Mouse (Mus musculus) retina, postnatal 1 day (tissue): Measurements from ENCODE around the gene Runx2.

Experiments
- DNase-seq: peaks from one replicate; pipeline ENCODE4 v3.0.0-alpha.2; 2012

Gene Runx2

DNA sequence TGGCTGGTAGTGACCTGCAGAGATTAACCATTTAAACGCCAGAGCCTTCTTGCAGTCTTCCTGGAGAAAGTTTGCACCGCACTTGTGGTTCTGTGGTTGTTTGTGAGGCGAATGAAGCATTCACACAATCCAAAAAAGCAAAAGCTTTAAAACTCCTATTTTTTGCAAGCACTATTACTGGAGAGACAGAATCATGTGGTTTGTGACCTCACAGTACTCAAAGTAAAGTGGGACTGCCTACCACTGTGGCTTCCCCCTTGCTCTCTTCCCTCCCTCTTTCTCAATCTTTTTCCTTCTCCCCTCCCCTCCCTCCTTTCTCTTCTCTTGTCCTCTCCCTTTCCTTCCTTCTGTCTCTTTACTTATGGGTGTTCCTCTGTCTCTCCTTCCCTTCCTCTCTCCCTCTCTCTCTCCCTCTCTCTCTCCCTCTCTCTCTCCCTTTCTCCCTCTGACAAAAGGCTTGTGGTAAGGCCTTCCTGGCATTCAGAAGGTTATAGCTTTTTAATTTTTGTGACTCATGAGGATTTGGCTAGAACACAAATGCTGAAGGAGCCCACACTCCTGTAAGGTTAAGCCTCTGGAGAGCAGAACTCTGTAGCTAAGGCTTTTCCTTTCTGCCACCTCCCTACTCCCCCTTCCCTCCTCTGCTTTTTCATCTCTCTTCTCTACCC is at the start of gene Runx2:
Runx2 (minus strand) TSS at position 290 of the 668 bp plus-strand sequence.
- no peak for DNase-seq

DNA sequence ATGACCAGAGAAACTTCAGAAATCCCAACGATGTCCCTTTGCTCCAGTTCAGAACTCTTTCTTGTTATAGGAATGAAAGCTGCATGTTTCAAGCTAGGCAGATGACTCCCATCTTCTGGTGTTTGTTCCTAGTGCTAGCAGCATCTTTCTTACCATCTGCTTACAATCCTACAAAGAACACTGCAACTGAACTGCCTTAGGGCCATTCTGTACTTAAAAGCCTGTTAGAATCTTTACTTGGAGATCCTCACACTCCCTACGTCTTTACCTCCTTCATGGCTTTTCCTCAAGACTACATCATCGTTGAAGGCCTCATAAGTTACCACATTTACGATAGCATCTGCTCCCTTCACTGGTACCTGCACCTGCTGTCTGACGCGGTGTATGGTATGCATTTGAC is 48.6 kb upstream of the Runx2 start:
- no peak for DNase-seq

DNA sequence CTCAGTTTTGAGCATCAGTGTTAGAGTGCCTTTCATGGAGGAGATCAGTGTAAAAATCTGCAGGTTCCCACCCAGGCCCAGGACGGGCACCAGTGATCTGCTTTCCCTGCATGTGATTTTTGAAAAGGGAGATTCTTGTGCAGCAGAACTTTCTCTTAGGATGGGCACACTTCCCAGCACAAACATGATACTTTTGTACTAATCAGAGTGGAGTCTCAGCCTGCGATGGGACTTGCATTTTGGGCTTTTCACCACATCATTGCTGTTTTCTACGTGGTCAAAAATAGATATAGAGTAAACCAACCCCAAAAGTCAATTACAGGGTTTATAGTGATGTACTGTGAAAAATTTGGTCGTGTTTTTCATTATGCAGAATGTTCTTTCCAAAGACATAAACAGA is 27.6 kb upstream of the Runx2 start:
- no peak for DNase-seq

DNA sequence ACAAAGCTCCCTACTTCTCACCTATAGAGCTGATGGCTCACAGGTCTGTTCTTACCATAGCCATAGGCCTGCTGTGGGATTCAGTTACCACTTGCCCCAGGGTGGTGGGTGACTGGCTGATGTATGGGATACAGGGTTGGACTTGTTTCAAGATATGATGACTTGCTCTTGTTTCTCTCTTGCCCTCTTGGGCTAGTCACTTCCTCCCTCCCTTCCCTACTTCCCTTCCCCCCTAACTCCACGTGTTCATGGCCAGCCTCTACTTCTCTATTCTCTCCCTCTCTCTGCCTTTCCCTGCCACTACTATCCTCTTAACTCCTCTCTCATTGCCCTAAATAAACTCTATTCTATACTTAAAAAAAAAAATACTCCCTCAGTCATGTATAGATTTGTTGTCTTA is 16.6 kb upstream of the Runx2 start:
- DNase-seq: no peak

DNA sequence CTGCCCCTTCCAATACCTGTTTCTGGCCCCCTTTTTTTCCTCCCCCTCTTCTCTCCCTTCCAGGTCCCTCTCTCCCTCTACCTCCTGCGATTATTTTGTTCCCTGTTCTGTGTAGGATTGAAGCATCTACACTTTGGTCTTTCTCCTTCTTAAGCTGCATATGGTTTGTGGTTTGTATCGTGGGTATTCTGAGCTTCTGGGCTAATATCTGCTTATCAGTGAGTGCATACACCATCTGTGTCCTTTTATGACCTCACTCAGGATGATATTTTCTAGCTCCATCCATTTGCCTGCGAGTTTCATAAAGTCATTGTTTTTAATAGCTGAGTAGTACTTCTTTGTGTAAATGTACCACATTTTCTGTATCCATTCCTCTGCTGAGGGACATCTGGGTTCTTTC is 15.0 kb upstream of the Runx2 start:
- DNase-seq: no peak

DNA sequence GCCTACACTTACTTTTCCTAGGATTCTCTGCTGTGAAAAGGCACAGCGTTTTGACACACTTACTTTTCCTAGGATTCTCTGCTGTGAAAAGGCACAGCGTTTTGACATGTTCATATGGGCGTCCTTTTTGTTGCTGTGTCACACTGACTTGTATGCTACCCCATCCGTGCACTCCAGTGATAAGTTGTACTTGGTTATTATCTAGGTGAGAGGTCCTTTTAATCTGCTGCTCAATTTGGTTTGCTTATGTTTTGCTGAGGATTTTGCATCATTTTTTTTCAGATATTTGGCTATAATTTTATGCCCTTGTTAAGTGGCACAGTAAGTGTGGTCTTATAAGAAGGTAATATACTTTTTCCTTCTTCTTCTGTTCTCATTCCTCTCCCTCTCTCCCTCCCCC is 13.4 kb upstream of the Runx2 start:
- no peak for DNase-seq

DNA sequence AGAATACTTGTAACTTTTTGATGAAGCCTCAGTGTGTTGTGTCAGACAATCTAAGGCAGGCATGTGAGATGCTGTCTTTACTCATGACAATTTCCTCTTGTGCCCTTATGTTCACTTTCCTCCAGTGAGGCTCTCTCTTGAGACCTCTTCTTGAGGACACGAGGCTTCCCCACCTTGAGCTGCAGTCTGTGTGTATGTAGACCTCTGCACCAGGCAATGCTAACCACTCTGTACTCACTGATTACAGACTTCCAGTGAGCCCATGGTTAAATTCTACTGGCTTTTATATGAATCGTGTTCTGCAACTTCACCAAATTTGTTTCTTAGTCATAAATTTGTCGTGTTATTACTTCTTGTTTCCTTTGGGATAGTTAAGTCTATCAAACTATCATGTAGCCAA is 12.5 kb upstream of the Runx2 start:
- DNase-seq: no peak

DNA sequence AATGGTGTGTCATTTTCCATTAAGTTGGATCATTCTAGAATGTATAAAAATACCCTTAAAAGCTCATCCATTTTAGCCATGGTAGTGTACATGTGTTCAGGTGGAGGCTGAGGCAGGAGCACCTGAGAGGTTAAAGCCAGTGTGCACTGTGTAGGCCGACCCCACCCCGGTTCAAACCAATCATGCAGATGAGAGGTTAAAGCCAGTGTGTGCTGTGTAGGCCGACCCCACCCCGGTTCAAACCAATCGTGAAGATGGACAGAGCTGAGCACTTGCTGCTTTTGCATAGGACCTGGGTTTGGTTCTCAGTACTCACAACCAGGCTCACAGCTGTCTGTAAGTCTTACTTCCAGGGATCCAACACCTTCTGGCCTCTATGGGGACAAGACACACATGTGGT is 7.3 kb upstream of the Runx2 start:
- no peak for DNase-seq

DNA sequence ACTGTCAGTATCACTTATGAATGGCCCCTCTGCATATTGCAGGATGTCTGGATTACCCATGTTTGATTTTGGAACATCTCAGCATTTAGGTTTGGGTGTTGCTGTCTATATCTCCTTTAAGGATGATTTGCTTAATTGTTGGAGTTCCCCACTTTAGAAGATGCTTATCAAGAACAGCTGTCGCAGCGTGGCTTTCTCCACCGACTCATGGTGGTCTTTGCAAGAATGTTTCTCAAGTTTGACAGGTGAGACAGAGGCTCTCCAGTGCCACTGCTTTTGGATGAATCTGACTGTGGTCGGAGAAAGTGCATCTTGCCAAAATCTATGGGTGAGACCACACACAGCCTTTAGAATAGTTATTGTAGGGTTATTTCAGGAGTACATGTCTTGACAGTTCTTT is 5.2 kb upstream of the Runx2 start:
- no peak for DNase-seq

DNA sequence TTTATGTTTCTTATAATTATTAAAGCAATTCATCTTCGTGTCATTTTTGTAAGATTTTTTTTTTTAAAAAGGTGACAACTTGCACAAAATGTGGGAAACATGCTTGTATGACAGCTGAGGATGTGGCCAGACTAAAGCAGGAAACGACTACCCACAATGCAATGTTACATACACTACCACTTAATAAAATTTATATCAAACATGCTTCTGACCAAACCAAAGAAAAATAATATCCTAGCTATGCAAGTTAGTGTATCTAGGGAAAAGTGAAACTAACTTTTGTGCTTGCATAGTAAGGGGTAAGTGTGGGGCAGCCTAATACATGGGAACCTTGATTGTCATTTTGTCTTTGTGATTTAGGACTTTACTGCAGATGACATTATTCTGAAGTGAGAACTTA is 4.2 kb upstream of the Runx2 start:
- DNase-seq: no peak

DNA sequence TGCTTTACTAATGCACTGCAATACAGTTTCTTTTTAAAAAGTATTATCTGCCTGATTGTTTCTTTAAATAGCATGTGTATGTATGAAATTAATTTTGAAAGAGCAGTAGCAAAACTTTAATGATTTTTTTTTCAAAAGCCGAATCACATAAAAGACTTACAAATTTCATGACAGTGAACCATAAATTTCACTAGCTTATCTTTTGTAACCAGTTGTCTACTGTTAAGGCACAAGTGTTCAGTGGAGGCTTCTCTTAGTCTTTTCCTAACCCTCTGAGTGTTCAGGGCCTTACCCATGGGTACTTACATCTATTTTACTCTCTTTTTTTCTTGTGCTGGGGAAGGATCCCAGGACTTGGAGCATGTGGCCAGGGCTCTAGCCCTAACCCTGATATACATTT is 7.6 kb downstream of the Runx2 start:
- no peak for DNase-seq

DNA sequence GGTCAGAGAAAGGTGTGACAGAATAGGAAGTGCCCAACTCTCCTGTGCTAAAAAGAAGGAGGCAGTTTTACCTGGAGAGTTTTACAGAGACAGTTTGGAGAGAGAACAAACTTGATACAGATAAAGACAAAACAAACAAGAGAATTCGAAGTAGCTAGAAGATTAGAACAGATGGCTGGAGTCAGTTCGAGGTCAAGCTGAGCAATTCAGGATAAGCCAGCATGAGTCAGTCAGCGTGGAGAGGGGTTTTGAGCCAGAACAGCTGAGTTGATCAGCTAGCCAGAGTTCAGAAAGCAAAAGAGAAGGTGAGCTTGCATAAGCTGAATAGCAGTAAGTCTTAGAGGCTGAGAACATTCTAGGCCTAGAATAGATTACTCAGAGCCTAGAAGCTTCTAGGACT is 17.3 kb downstream of the Runx2 start:
- no peak for DNase-seq

DNA sequence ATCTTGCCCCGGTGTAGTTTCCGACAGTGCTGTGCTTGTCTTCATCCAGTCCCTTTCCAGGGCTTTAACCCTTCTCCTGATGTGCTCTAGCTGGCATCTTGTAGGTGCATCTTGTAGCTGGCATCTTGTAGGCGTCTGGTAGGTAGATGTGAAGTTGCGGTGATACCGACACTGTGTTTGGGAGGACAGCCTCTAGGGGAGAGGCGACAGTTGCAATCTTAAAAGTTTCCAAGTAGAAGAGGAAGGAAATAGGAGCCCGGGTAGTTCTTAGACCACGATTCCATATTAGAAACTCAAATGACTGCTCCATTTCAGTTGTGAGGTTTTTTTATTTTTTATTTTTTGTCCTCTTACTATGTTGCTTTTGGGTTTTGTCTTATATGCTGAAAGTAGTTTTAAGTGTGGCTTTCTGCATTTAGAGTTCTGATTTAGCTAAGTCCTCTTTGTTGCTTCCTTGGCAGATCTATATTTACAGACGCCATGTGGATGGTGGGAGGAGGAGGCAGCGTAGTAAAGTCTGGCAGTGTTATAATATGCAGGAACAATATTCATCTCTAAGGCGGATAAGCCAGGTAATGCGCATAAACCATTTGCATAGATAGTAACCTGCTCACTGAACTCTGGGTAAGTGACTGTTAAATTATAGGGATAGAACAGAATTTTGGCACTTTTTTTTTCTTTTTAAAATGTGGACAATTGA is 22.2 kb downstream of the Runx2 start:
- no peak for DNase-seq

DNA sequence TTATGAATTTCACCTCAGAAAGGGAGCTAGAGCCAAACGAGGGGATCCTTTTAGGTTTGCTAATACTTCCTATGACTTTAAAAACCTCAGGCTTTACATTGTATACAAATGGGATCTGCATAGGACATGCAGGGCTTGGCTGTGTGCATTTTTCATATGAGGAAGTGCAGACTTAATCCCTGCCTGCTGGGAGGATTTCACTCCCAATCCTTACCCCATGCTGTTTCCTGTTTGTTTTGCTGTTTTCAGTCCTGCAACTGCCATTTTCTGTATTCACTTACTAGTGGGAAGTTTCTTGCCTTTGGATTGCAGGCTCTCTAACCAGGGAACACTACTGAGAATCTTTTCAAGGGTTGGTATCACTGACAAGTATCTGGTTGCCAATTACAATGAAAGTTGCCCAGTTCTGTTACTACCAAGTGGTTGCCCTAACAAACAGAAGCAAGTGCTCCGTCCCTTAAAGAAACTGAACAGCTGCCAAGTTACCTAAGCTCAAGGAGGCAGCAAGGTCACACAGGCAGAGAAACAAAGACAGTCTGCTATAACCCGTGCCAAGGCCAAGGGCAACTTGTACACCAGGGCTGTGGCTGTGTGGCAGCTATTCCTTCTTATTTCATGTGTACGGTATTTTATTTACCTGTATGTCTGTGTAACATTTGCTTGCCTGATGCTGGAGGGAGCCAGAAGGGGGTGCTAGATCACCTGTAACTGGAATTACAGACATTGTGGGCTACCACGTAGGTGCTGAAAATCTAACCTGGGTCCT is 25.4 kb downstream of the Runx2 start:
- peak; percentile 14 for DNase-seq

DNA sequence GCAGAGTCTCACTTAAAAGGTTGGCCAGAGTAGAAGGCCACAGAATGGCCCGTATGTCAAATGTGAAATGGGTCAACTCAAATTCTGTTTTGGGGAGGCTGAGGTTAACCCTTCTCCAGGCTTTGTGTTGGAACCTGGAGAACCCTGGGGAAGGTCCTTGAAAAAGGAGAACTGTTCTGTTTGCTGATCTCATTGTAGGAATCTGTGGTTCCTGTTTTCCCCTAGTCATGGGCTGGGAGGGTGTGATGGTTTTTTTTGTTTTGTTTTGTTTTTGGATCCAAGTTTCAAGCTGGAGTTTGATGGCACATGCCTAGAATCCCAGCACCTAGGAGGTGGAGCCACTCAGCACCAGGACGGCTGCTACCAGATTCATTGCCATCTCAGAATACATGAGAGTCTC is 31.5 kb downstream of the Runx2 start:
- DNase-seq: no peak

DNA sequence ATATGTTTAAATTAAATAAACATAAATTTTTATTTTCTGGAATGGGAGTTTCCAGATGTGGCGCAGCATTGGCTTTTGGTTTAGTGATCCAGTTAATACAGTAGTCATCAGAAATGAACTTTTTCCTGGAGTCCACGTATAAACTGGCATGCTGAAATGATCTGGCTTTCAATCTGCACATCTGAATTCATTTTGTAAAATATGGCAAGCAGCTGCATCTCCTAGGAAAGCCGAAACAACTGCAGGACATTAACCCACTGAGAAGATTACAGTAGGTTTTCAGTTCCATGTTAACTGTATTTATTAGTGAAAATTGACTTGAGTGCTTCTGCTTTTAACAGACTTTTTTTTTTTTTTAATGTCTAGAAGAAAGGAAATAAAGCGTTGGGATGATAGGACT is 32.2 kb downstream of the Runx2 start:
- DNase-seq: no peak

DNA sequence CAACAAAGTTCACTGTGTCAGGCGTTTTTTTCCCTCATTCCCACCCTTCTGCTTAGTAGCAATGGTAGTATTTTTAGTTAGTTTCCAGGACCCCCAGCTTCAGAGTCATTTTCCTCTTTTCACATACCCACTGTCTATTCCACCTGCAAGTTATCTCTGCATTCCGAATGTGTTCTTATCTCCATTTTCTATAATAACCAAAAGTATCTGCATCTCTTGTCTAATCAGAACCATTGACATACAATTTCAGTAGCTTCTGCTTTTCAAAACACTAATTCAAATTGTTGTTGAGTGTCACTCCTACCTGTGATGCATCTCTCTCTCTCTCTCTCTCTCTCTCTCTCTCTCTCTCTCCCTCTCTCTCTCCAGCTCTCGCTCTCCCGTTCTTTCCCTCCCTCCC is 34.2 kb downstream of the Runx2 start:
- DNase-seq: no peak

DNA sequence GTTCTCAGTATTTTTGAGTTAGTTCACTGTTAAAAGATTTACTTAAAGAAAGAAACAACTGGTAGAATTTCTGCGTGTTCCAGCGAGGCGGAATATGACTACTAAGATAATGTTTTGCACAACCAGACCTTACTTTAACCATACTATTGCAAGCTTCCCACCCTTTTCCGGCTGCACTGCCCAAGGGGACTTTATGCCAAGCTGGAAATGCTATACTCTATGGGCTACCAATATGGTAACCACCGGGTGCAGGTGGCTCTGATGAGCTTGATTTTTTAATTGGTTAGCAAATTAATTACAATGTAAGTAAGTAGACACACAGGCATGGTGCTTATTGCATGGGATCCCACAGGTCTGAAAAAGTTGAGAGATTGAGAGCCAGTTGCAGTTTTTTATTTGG is 36.5 kb downstream of the Runx2 start:
- DNase-seq: no peak

DNA sequence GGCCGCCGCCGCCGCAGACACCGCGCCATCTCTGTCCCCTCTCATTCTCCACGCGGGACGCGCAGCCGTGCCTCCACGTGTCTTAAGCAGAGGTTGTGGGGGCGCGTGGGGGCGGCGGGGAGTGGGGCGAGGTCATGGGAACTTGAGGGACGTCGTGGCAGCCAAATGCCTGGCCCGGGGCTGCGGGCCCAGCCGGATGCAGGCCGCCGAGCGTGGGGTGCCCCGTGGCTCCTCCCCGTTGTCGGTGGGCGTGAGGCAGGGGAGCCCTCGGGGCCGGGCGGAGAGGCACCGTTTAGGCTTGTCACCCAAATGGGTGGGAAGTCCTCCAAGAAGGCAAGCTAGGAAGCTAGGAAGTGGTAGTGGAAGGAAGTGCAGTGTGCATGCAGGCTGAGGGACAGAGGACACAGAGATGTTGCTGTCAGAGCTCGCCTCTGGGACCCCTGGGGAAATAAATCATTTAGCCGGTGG is 37.2 kb downstream of the Runx2 start:
- DNase-seq: peak; percentile 81

DNA sequence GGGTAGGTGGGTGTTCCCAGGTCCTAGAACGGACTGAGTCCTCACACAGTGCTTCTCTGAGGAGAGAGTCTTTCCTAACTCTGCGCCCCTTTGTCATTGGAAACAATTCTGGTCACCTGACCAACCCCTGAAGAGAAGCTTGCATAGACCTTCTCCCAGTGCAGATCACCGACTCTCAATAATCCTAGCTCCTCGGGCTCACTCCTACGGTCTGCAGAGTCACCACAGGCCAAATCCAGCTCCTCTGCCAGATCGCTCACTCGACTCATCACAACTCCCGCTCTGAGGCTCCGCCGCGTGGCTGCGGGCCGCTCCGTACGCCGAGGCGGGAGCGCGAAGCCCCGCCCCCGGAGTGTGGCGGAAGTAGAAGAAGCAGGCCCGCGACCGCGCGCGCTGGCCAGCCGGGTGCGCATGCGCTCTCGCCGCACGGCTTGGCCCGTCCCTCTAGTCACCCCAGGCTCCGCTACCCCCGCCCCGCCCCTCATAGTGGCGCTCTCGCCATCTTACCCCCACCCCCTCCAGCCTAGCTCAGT is 37.8 kb downstream of the Runx2 start, which contains the start of gene Supt3:
Supt3 (plus strand) TSS at position 415 of the 533 bp plus-strand sequence.
- DNase-seq: peak; percentile 97

DNA sequence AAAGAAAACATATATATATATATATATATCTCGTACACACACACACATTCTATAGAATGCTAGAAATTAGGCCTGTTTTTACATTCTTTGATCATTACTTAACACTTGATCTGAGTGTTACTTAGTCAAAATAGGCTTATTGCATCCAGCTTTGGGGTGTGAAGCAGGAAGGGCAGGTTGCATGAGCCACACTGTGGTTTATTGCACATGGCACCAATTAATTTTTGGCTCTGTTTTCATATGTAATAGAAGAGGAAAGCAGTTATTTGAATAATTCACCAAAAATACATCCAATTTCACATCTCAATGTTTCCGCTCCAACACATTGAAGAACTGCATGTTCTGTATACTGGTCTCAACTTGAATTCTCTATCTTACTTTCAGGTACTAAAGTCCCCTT is 42.0 kb downstream of the Runx2 start:
- no peak for DNase-seq

DNA sequence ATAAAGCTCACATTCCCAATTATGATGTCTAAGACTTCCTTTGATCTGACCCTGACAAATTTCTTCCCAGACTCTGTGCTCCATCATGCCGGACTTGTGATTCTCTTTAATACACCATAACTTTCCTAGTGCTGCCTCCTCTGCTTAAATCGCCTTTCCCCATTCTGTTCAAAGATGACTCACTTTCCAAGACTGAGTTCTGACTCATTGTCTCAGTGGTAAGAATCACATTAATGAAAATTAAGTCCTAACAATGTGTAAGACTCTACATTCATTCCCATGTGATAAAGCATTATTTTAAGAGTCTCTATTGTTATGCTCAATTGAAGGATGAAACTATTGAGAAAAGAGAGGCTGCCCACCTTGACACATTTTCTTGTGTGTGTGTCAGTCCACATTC is 43.7 kb downstream of the Runx2 start:
- no peak for DNase-seq

DNA sequence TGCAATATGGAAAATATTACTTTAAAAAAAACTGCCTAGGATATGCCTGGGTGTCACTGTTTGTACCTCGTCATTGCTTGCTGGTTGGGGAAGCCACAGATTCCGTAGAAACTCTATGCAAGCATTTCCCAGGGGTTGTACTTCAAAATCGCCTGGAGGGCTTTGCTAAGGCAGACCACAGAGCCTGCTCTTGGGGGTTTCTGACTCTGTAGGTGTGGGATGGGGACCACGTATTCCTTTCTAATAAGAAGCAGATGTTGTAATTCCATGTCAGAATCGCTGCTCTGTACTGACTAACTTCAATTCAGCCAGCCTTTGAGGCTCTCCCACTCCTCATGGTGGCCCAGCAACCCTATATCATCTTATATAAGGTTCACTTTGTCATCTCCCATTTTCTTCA is 46.1 kb downstream of the Runx2 start:
- DNase-seq: no peak

DNA sequence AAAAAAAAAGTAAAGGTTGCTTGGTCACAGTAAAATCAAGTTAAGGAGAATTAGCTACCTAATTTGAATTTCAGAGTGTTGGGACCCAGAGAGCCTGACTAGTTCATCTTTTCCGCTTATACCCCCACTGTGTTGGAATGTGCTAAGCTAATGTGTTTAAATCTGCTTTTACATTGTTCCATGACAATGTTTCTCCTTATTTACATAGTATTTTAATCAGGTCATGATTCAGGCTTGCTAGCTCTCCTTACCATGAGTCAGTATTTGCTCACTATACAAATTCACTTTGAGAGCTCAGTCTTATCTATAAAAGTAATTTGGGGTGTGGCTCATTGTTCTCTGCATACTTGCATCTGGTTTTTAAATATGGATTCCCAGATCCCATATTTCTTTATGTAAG is 47.2 kb downstream of the Runx2 start:
- DNase-seq: no peak
